Mouse (Mus musculus) intestine, embryonic 16.5 days (tissue): ENCODE data around the gene Cebpe. TPM values are rescaled to one million over a fixed set of nuclear protein-coding genes. Genes with fewer than 3 reads are reported as not detected.

Experiments used
- ATAC-seq: fragments of 200-750 bp; cut with Nextera tagmentation; 2 replicates; pipeline ENCODE4 v1.8.0; 2017; ENCODE audit warnings: moderate TSS enrichment, moderate library complexity
- H3K27ac ChIP-seq: fragments of 300-500 bp; sonication (generic); 2 replicates; pipeline ENCODE4 v1.5.1; 2014; ENCODE audit warnings: mild to moderate bottlenecking, low read length
- H3K27me3 ChIP-seq: fragments of 300-500 bp; sonication (generic); replicated peaks from 2 replicates; pipeline ENCODE4 v1.6.1; 2014; ENCODE audit warnings: low read length, control low read depth, mixed read lengths; ENCODE audit not compliant: control insufficient read depth, insufficient read depth
- H3K36me3 ChIP-seq: fragments of 300-500 bp; sonication (generic); 2 replicates; pipeline ENCODE4 v1.6.1; 2014; ENCODE audit warnings: low read length, control low read depth; ENCODE audit not compliant: control insufficient read depth, insufficient read depth
- H3K4me1 ChIP-seq: fragments of 300-500 bp; sonication (generic); 2 replicates; pipeline ENCODE4 v1.6.1; 2014; ENCODE audit warnings: low read length, control low read depth, mixed read lengths; ENCODE audit not compliant: control insufficient read depth, insufficient read depth
- H3K4me2 ChIP-seq: fragments of 300-500 bp; sonication (generic); 2 replicates; pipeline ENCODE4 v1.6.1; 2014; ENCODE audit warnings: low read depth, low read length, control low read depth
- H3K4me3 ChIP-seq: fragments of 300-500 bp; sonication (generic); 2 replicates; pipeline ENCODE4 v1.5.1; 2014; ENCODE audit warnings: mild to moderate bottlenecking, low read length
- H3K9ac ChIP-seq: fragments of 300-500 bp; sonication (generic); 2 replicates; pipeline ENCODE4 v1.6.1; 2014; ENCODE audit warnings: low read depth, low read length
- H3K9me3 ChIP-seq: fragments of 300-500 bp; sonication (generic); 2 replicates; pipeline ENCODE4 v1.6.1; 2016; ENCODE audit warnings: low read length, control low read depth; ENCODE audit not compliant: control insufficient read depth
- WGBS: fragments of 180-500 bp; shearing (Covaris S2); extraction: QIAGEN DNeasy Blood & Tissue Kit; methylation state at CpG from one replicate; pipeline ENCODE4 v1.1.7; 2014; 5-methylcytosine and 5-hydroxymethylcytosine counted together
- polyA plus RNA-seq: library from polyadenylated mRNA; unstranded; fragments of >200 nt; fragmentation: Nextera tagmentation; extraction: Ambion mirVana; gene quantifications from 2 replicates; pipeline ENCODE4 v1.2.1, GENCODE M21; 2015

Gene Cebpe
- 0.28 TPM in 1 of 2 replicates, not detected in the other for polyA plus RNA-seq

GRCm38 (mm10) chr14:54712074-54712473 is at the start of gene Cebpe:
Gene Cebpe (minus strand): TSS chr14:54712174.
- no peak within 1 kb of the TSS for H3K27ac ChIP-seq
- ATAC-seq: no peak
- no peaks in the 10 kb centered on the region for H3K9me3 ChIP-seq
- H3K27me3 ChIP-seq: no peaks in the 10 kb centered on the region
- H3K4me3 ChIP-seq: no peak within 1 kb of the TSS
- H3K36me3 ChIP-seq: no peaks in the 10 kb centered on the region
- no peak within 1 kb of the TSS for H3K9ac ChIP-seq
- H3K4me1 ChIP-seq: peaks cover 7% of the 10 kb centered on the region
- 78% methylated on average over 7 of the region's 7 CpGs for WGBS
- no peak within 1 kb of the TSS for H3K4me2 ChIP-seq

DNA sequence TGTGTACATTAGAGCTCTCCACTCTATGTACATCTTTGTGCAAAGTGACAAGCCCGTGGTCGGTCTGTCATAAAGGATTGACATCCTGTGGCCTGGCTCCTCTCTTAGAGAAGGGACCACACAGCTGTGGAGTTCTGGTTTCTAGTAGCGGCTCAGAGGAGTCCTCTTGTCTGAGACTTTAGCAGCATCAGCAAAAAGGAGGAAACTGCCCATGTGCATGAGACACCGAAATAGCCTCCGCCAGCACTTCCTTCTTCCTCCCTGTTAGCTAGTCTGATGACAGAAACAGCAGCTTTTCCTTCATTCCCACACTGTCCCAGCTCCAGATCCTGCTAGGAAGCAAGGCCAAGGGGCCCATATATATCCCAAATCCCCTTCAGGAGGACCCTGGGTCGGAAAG is 44.4 kb upstream of the Cebpe start:
- Histone ChIP-seq H3K27ac (peak overlapping the region; percentile 4; the same call in 1 of the 2 replicates), H3K4me3 (no peak overlapping the region), H3K9ac (no peak overlapping the region), H3K36me3 (no peaks in the 10 kb centered on the region), H3K4me1 (peaks cover 15% of the 10 kb centered on the region), H3K9me3 (no peaks in the 10 kb centered on the region), H3K27me3 (no peaks in the 10 kb centered on the region), H3K4me2 (no peak overlapping the region)
- WGBS: 64% methylated on average over 6 of the region's 6 CpGs
- ATAC-seq: 0 out of 2 replicates have a peak, but pooled peaks have one; percentile 21

GRCm38 (mm10) chr14:54754602-54755018 is 42.6 kb upstream of the Cebpe start:
- peak; percentile 91 for ATAC-seq
- Histone ChIP-seq H3K27ac (peak overlapping the region; percentile 83), H3K9ac (no peak overlapping the region), H3K4me3 (no peak overlapping the region), H3K9me3 (no peaks in the 10 kb centered on the region), H3K4me2 (no peak overlapping the region), H3K36me3 (no peaks in the 10 kb centered on the region), H3K27me3 (no peaks in the 10 kb centered on the region), H3K4me1 (peaks cover 10% of the 10 kb centered on the region)
- 14% methylated on average over 6 of the region's 6 CpGs for WGBS

DNA sequence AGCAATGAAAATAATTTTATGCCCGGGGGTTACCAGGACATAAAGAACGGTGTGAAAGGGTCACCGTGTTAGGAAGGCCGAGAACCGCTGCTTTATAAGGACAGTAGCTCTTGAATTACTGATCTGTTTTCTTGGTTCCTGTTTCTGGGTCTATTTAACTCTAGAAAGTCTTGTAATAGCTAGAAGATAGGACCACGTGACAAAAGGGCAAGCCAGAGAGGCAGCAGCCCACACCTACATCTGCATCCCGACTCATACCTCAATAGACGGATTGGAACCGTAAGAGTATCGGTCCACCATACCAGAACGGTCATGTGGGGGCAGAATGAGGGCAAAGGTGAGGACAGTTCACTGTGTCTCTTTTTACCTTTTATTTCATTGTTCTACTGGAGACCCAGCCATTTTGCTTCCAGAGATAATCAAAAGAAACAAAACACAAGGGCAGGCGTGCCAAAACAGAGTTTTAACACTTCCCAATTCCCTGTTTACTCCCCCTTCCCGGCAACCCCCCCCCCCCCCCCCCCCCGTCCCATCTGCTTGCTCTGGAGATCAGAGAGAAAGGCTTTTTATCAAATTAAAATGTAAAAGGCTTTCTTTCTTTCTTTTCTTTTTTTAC is 42.1 kb upstream of the Cebpe start:
- no peaks in the 10 kb centered on the region for H3K27me3 ChIP-seq
- peak overlapping the region; percentile 8; the same call in 1 of the 2 replicates for H3K27ac ChIP-seq
- 68% methylated on average over 14 of the region's 14 CpGs for WGBS
- ATAC-seq: 0 out of 2 replicates have a peak, but pooled peaks have one; percentile 18
- no peaks in the 10 kb centered on the region for H3K9me3 ChIP-seq
- no peak overlapping the region for H3K4me3 ChIP-seq
- no peaks in the 10 kb centered on the region for H3K36me3 ChIP-seq
- peaks cover 10% of the 10 kb centered on the region for H3K4me1 ChIP-seq
- H3K9ac ChIP-seq: no peak overlapping the region
- H3K4me2 ChIP-seq: no peak overlapping the region

- H3K9me3 ChIP-seq: no peaks in the 10 kb centered on the region
- H3K9ac ChIP-seq: no peak overlapping the region
- WGBS: 83% methylated on average over 6 of the region's 6 CpGs
Observed at GRCm38 (mm10) chr14:54752938-54753337, 41.0 kb upstream of the Cebpe start.

GRCm38 (mm10) chr14:54751768-54752167 is 39.8 kb upstream of the Cebpe start:
- ATAC-seq: no peak
- H3K4me3 ChIP-seq: no peak overlapping the region
- H3K27me3 ChIP-seq: no peaks in the 10 kb centered on the region
- H3K9ac ChIP-seq: no peak overlapping the region
- H3K4me2 ChIP-seq: no peak overlapping the region
- H3K36me3 ChIP-seq: no peaks in the 10 kb centered on the region
- H3K27ac ChIP-seq: no peak overlapping the region
- no peaks in the 10 kb centered on the region for H3K9me3 ChIP-seq
- H3K4me1 ChIP-seq: peaks cover 10% of the 10 kb centered on the region
- 92% methylated on average over 1 of the region's 1 CpGs for WGBS

More at GRCm38 (mm10) chr14:54752938-54753337, 41.0 kb upstream of the Cebpe start:
- H3K4me3 ChIP-seq: no peak overlapping the region
- H3K4me2 ChIP-seq: no peak overlapping the region
- no peak for ATAC-seq
- peaks cover 10% of the 10 kb centered on the region for H3K4me1 ChIP-seq
- no peak overlapping the region for H3K27ac ChIP-seq
- H3K27me3 ChIP-seq: no peaks in the 10 kb centered on the region
- H3K36me3 ChIP-seq: no peaks in the 10 kb centered on the region

DNA sequence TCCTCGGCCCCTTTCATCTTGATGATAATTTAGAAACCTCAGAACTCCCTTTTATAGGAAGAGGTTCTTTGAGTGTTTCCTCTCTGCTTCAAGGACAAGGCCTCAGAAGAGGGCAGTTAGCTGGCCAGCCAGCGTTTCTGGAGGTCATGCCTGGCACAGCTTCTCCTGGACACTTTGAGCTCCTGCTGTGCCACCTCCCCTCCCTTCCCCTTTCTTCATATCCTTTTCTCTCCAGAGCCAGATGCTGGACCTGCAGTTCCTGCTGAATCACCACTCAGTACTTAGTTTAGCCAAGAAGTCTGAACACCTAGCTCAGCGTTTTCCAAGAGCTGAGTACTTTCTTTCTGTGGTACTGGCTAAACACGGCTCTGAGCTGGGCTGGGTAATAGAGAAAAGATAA is 37.3 kb upstream of the Cebpe start:
- Histone ChIP-seq H3K4me2 (no peak overlapping the region), H3K9ac (no peak overlapping the region), H3K27ac (no peak overlapping the region), H3K4me1 (peaks cover 9% of the 10 kb centered on the region), H3K27me3 (no peaks in the 10 kb centered on the region), H3K4me3 (no peak overlapping the region), H3K9me3 (no peaks in the 10 kb centered on the region), H3K36me3 (no peaks in the 10 kb centered on the region)
- WGBS: 74% methylated on average over 4 of the region's 4 CpGs
- ATAC-seq: no peak

DNA sequence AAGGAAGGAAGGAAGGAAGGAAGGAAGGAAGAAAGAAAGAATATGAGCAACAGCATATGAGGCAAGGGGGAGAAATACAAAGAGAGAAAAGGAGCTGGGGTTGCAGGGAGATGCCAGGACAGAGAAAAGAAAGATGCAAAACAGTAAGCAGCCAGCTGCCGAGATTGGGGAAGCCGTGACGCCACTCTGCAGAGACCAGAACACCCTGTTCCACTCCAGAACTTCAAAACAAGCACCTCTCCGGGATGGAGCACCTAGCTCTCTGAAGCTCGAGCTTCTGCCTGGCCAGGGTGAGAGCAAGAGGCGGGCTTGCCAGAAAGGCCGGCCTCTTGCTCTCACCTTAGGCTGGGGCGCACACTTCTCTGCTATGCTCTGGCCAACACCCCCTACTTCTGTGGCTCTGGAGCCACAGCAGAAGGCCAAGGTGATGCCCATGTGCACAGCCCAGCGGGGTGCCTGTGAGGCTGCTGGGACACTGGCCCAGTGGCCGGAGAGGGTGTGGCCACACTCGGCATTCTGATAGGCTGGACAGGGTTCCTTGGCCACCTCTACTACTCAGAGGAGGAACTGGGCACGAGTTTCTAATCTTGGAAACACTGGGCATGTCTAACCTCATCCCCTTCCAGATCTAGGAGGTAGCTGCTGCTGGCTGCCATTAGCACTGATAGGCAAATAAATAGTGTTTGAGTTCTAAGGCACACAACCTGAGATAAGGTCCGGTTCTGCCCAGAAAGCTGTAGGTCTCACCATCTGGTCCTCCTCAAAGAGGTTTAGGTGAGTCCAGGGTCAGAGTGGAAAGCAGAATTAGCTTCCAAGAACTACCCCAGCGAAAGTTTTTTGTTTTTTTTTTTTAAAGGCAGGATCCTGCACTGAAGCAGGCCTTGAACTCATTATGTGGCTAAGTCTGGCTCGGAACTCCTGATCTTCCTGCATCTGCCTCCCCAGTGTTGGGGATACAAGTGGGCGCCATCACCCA is 36.3 kb upstream of the Cebpe start:
- ATAC-seq: no peak
- peaks cover 3% of the 10 kb centered on the region; the same call in 1 of the 2 replicates for H3K4me1 ChIP-seq
- no peak overlapping the region for H3K4me2 ChIP-seq
- no peak overlapping the region for H3K27ac ChIP-seq
- no peak overlapping the region for H3K9ac ChIP-seq
- no peaks in the 10 kb centered on the region for H3K9me3 ChIP-seq
- no peaks in the 10 kb centered on the region for H3K27me3 ChIP-seq
- H3K36me3 ChIP-seq: no peaks in the 10 kb centered on the region
- H3K4me3 ChIP-seq: no peak overlapping the region
- 71% methylated on average over 16 of the region's 16 CpGs for WGBS

DNA sequence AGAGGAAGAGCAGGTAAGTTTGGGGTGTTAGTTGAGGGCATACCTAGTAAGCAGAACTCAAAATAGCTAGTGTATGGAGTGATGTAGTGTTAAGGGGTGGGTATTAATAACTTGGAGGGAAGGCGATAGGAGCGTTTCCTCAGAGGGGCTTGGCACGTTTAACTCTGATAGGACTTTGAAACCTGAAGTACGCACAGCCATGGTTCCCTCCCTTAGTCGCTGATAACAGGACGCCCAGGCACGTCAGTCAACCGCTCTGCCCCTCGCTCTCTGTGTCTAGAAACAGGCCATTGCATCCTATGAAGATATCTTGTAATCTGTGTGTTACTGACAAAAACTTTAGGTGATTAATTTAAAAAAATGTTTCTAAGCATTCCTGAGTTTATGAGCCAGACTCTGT is 34.1 kb upstream of the Cebpe start:
- no peak overlapping the region for H3K27ac ChIP-seq
- no peaks in the 10 kb centered on the region for H3K9me3 ChIP-seq
- 66% methylated on average over 9 of the region's 9 CpGs for WGBS
- peaks cover 5% of the 10 kb centered on the region; the same call in 1 of the 2 replicates for H3K4me1 ChIP-seq
- peak; percentile 56 for ATAC-seq
- no peaks in the 10 kb centered on the region for H3K27me3 ChIP-seq
- no peak overlapping the region for H3K9ac ChIP-seq
- no peak overlapping the region for H3K4me3 ChIP-seq
- H3K4me2 ChIP-seq: no peak overlapping the region
- no peaks in the 10 kb centered on the region for H3K36me3 ChIP-seq
